Mouse (Mus musculus): ENCODE results near the gene F830045P16Rik.

GRCm38 (mm10) chr2:129540036-129540435 lies 3.6 kb upstream of the F830045P16Rik start:
- TF ChIP-seq CTCF (IDR thresholded peaks at IDR 0.05; ENCODE audit: low read depth) (no peak), EP300 (optimal IDR thresholded peaks at IDR 0.05) (no peak)

Measured in stomach, postnatal 0 days (tissue).